Mouse (Mus musculus) splenic B cell, adult 2 months (primary cell): ENCODE results near the gene Gatad2b.
A peak's percentile ranks its signal among the peaks of the same experiment; 100 is the strongest.

Source experiments
- DNase-seq: peaks from one replicate; pipeline ENCODE4 v3.0.0-alpha.2; 2011; ENCODE audit warnings: low read depth, low spot score
- H3K27me3 ChIP-seq: 2 replicates; pipeline ENCODE4 v1.6.1; 2012; ENCODE audit warnings: mild to moderate bottlenecking, low read length, moderate library complexity, mixed read lengths; ENCODE audit not compliant: control insufficient read depth, poor library complexity, insufficient read depth, severe bottlenecking
- H3K36me3 ChIP-seq: 2 replicates; pipeline ENCODE4 v1.6.1; 2012; ENCODE audit warnings: mild to moderate bottlenecking, low read length, moderate library complexity, mixed read lengths; ENCODE audit not compliant: control insufficient read depth, poor library complexity, insufficient read depth, severe bottlenecking

Gatad2b gene

DNA sequence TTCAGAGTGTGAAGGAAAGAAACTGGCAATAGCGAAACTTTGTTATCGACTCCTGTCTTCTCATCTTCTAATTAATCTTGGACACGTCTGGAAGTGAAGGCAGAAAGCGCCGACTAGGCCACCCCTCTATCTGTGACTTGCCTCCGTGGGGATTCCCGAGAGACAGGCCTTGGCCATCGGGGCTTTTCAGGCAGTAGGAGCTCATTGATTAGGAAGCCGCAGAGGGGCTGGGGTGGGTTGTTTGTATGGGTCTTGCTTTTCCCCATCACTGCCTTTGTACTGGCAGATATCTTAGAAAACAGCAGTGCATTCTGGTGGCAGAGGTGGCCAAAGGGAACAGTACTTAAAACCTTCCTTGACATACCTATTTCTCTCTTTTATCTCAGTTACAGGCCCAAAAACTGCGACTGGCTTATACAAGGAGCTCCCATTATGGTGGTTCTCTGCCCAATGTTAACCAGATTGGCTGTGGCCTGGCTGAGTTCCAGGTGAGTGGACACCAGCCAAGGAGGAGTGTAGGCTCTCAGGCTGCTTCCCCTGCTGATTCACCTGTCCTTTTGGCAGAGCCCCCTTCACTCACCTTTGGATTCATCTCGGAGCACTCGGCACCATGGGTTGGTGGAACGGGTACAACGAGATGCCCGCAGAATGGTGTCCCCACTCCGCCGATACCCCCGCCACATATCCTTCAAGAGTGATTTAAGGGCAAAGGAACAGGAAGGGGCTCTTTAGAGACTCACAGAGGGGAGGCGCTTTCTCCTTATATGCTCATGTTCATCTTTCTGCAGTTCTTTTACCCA lies 36.0 kb upstream of the Gatad2b start:
- DNase-seq, result no peak
- Histone ChIP-seq H3K36me3 (peaks cover 15% of the 10 kb centered on the region), H3K27me3 (no peaks in the 10 kb centered on the region)

DNA sequence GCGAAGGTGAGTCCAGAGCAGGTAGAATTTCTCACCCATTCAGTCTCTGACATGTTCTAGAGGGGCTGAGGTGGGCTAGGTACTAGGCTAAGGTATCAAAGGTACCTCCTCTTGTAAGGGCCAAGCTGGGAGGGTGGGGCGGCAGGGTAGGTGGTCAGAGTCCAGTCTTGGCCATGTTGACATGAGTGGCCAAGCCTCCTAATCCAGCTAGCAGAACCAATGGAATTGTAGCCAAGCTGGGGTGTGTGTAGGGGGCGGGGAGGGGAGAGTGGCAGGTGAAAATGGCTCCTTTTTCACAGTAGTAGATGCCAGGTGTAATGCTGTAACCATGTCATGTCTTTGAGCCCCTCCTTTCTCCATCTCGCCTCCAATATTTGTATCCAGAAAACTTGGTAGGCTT lies 34.5 kb upstream of the Gatad2b start:
- Histone ChIP-seq H3K36me3 (peaks cover 19% of the 10 kb centered on the region), H3K27me3 (no peaks in the 10 kb centered on the region)

DNA sequence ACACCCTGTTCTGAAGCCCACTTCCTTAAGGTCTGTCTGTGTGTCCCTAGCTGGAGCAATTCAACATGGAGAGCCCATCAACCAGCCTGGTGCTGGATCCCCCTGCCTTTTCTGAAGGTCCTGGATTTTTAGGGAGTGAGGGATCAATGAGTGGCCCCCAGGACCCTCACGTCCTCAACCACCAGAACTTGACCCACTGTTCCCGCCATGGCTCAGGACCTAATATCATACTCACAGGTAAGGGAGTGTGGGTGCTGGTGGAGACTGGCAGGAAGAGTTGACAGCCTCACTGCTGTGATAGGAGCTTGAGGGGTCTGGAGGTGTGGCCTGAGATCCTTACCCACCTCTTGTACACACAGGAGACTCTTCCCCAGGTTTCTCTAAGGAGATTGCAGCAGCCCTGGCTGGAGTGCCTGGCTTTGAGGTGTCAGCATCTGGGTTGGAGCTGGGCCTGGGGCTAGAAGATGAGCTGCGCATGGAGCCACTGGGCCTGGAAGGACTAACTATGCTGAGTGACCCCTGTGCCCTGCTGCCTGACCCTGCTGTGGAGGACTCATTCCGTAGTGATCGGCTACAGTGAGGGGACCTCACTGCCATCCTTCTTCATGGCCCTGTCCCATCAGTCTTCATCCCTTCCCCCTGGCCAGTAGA lies 29.7 kb upstream of the Gatad2b start:
- no peak for DNase-seq
- H3K27me3 ChIP-seq, result no peaks in the 10 kb centered on the region

More for the DNA sequence above, 34.5 kb upstream of the Gatad2b start:
- DNase-seq, result no peak

DNA sequence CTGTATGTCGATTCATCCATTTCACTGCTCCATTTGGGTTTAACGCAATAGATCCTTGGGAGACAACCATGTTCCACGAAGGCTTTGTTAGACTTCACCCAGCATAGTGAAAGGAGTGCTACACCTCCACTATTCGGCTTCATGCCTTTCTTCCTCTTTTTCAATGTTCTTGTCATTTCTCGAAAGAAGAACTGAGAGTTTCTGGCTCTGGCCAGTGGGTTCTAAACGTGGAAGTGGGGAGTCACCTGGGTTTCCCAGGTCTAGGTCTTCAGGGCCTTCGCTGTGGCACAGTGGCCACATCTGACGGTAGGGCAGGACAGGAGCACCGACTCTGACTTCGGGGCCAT lies 28.3 kb upstream of the Gatad2b start:
- peak; percentile 93 for DNase-seq
- Histone ChIP-seq H3K36me3 (peaks cover 27% of the 10 kb centered on the region), H3K27me3 (no peaks in the 10 kb centered on the region)

More for the DNA sequence above, 29.7 kb upstream of the Gatad2b start:
- H3K36me3 ChIP-seq, result peaks cover 22% of the 10 kb centered on the region

DNA sequence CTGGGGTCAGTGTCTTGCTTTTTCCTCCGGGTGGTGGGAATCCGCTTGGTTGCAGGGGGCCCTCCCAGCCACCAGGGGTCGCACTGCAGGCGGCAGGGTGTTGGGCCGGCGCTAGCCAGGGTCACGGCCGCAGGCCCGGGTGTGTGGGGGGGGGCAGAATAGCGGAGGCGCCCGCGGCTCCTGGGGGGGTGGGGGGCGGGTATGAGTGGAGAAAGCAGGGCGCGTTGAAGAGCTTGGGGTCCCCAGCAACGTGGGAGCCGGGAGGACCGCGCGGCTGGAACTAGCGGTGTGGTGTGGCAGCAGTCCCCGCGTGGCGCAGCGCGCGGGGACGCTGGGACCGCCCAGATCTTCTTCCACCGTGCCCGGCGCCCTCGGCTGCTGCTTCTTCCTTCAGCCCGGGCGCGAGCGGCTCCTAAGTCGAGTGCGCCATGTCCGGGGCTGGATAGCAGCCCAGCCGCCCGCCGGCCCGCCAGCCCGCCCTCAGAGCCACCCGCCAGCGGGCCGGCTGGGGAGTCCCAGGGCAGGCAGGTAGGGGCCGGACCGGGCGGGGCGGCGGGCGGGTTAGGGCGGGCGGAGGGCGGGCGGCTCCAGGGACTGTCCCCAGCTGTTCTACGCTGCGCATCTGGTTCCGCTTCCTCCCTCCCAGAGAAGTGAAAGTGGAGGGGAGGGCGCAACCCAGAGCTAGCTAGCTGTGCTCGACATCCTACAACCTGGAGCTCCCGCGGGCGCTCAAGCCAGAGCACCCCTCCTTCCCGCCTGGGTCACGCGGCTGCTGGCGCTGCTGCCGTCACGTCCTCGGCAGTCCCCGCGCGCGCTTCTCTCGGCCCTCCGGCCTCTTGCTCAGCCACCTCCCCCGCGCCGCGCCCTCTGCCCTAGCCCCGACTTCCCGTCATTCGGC lies 27.7 kb upstream of the Gatad2b start, which contains the start of gene Dennd4b:
TSS of gene Dennd4b (plus strand) at position 152 of the 898 bp plus-strand sequence.
- Histone ChIP-seq H3K27me3 (no peaks in the 10 kb centered on the region), H3K36me3 (peaks cover 28% of the 10 kb centered on the region)
- DNase-seq, result peak; percentile 98

DNA sequence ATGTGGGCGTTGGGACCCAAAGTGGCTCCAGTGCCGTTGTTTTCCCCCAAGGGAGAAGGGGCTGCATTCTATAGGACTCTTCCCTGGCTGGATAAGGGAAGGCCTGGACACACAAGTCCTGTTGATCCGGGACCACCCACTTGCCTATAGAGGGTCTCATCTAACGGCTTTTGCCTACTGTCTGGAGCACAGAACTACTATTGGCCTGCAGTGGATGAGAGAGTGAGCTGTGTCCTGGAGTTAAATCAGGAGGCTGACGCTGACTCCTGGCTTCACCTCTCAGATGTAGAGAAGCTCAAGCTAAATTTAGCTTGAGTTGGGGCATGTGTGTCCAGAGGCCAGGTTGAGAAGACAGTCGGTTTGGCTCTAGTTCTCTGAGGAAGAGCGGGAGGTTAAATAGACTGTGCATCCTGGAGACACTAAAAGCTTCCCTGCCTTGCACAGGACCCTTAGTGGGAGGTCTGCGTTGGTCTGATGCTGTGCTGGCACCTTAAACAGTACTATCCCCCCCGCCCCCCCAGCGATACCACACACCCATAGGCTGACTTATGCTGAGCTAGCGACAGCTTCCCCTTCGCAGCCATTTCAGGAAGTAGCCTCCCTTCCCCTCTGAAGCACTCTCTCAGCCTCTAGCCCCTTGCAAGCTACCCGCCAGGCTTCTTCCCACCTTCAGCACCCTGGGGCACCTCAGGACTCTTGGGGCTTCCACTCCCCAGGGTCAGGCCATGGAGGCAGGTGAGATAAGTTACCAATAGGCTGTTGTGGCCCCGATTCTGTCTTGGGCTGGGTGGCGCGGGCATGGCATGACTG lies 26.8 kb upstream of the Gatad2b start:
- H3K27me3 ChIP-seq, result no peaks in the 10 kb centered on the region
- DNase-seq, result peak; percentile 88
- peaks cover 27% of the 10 kb centered on the region for H3K36me3 ChIP-seq

DNA sequence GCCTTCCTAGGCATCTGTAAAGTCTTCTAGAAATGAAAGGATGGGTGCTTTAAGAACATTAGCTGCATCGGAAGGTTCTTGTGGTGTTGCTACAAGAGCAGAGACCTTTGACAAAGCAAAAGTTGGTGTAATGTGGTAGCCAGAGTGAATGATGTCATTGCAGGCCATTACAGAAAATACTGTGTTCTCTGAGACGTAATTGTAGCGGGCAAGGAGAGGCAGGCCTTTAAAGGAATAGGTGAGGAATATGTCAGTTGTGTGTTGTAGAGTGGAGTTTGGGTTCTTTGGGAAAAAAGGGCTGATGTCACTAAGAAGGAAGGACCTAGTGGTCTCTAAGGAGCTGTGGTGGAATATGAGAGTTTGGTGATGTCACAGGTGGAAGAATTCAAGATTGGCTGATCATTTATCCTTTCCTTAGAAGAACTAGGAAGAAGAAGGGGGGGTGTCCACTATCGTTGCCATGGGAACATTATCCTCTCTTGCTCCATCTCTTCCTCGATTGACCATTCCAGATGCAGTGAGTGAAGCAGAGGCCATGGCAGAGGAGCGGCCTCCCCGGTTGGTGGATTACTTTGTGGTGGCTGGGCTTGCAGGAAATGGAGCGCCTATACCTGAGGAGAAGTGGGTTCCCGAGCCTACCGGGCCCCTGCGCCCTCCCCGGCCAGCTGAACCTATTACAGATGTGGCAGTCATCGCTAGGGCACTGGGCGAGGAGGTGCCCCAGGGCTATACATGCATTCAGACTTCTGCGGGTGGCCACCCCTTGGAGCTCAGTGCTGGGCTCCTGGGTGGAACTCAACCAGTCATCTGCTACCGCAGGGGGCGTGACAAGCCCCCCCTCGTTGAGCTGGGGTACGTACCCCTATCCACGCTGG lies 25.8 kb upstream of the Gatad2b start:
- DNase-seq, result peak; percentile 24
- Histone ChIP-seq H3K27me3 (no peaks in the 10 kb centered on the region), H3K36me3 (peaks cover 29% of the 10 kb centered on the region)

DNA sequence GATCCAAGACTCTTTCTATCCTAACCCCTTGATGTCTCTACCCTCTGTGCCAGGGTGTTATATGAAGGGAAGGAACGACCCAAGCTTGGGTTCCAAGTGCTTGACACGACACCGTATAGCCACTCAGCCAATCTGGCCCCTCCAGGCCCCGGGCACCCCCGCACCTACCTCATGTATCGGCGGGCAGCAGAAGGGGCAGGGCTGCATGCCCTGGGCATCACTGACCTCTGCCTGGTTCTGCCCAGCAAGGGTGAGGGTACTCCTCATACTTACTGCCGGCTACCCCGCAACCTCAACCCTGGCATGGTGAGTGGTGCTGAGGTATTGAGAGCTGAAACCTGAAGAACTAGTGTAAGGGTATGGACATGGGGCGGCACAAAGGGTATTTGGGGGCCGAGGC lies 24.8 kb upstream of the Gatad2b start:
- no peak for DNase-seq
- peaks cover 32% of the 10 kb centered on the region for H3K36me3 ChIP-seq
- H3K27me3 ChIP-seq, result no peaks in the 10 kb centered on the region

DNA sequence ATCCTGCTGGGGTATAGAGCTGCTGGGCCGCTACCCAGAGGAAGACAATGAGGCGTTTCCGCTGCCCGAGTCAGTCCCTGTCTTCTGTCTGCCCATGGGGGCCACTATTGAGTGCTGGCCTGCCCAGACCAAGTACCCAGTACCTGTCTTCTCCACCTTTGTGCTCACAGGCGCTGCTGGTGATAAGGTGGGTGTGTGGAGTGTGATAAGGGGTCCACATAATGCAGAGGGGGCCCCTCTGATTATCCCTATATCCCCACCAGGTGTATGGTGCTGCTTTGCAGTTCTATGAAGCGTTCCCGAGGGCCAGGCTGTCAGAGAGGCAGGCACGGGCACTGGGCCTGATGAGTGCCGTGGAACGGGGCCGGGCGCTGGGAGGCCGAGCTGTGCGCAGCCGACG lies 24.0 kb upstream of the Gatad2b start:
- H3K36me3 ChIP-seq, result peaks cover 34% of the 10 kb centered on the region
- DNase-seq, result no peak
- no peaks in the 10 kb centered on the region for H3K27me3 ChIP-seq

DNA sequence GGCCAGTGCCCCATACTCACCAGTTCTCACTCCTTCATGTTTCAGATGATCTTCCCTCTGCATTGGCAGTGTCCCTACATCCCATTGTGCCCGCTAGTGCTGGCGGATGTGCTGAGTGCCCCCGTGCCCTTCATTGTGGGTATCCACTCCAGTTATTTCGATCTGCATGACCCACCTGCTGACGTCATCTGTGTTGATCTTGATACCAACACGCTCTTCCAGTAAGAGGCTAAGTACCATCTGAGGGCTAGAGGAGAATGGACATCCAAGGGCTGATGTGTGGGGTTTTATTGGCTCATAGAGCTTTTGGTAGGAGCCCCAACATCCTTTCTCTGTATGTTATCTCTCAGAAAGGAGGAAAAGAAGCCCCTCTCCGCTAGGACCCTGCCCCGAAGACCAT lies 22.2 kb upstream of the Gatad2b start:
- H3K36me3 ChIP-seq, result peaks cover 34% of the 10 kb centered on the region
- H3K27me3 ChIP-seq, result no peaks in the 10 kb centered on the region
- DNase-seq, result no peak

DNA sequence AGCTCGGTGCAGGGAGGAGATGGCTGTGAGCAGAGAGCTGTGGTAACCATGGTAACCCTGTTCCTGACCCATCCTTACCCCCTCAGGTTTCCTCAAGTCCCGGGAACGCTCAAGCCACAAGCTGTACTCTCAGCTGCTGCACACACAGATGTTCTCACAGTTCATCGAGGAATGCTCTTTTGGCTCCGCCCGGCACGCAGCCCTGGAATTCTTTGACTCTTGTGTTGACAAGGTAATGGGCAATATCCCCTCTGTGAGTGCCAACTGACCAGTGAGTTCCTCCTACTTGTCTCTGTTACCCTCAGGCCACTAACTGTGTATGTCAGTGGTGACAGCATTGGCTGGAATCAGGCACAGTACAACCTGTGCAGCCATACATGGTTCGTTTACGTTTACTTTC lies 20.8 kb upstream of the Gatad2b start:
- H3K27me3 ChIP-seq, result no peaks in the 10 kb centered on the region
- H3K36me3 ChIP-seq, result peaks cover 45% of the 10 kb centered on the region
- no peak for DNase-seq

DNA sequence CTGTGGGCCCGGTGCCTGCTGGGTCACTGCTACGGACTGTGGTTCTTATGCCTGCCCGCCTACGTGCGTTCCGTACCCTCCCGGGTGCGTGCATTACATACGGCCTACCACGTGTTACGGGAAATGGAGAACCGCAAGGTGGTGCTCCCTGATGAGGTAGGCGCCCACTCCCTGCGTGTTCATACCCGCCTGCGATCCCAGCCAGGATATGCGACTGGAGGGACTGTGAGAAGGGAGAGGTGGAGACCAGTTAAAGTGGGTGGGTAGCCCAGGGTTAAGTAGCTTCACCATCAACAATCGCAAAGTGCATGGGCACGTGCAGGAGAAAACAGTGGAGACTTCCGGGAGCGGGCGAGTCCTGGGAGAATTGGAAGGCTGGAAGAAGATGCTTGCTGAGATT lies 19.1 kb upstream of the Gatad2b start:
- DNase-seq, result no peak
- peaks cover 45% of the 10 kb centered on the region for H3K36me3 ChIP-seq
- no peaks in the 10 kb centered on the region for H3K27me3 ChIP-seq

DNA sequence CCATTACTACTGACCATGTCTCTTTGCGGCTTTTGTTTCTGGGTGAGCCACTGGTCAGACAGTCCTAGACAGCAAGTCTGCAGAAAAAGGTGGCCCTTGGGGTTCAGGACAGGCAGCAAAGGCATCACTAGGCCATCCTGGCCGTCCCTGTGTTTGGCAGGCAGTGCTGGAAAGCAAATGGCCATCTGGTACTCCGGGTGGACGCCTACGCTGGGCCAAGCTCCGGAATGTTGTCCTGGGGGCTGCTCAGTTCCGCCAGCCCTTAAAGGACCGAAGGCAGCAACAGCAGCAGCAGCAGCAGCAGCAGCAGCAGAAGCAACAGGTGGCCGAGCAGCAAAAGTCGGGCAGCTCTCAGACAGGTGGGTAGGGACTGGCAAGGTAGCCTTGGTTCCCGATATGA lies 17.7 kb upstream of the Gatad2b start:
- no peak for DNase-seq
- peaks cover 48% of the 10 kb centered on the region for H3K36me3 ChIP-seq
- H3K27me3 ChIP-seq, result no peaks in the 10 kb centered on the region
